Mouse (Mus musculus): ENCODE data around the gene Btla.

GRCm38 (mm10) chr16:45222016-45222415 is 2.1 kb upstream of the Btla start:
- TF ChIP-seq POLR2A (IDR thresholded peaks at IDR 0.05; ENCODE audit: borderline replicate concordance, extremely low read depth, insufficient read depth, insufficient read length, poor library complexity, severe bottlenecking) (no peak), CTCF (IDR thresholded peaks at IDR 0.05; ENCODE audit: borderline replicate concordance, extremely low read depth, insufficient read depth, insufficient read length) (no peak)
